In genomic region chr6:18916471-18916870, GRCm38 (mm10) we compare ENCODE assay signal across 19 mouse cellular contexts. TPM values are rescaled to one million over a fixed set of nuclear protein-coding genes. Genes with fewer than 3 reads are reported as not detected.
"Had no signal": no experiment of that assay in that cellular context is flagged by ENCODE, and none has a peak within 500 bp of the region (broad histone marks: within the 10 kb centered on the region; RNA-seq: fewer than 3 reads in every experiment).

No protein-coding gene starts in this region.

- H3K4me2 ChIP-seq: lung, embryonic 15.5 days; midbrain, embryonic 11.5 days; midbrain, embryonic 13.5 days; midbrain, embryonic 15.5 days; neural tube, embryonic 13.5 days had no signal

- H3K9ac ChIP-seq: liver, postnatal 0 days; lung, embryonic 15.5 days; midbrain, embryonic 13.5 days; midbrain, embryonic 15.5 days; neural tube, embryonic 13.5 days had no signal

- H3K27ac ChIP-seq: lung, embryonic 15.5 days; macrophage; midbrain, embryonic 13.5 days; midbrain, embryonic 15.5 days; neural tube, embryonic 13.5 days had no signal

- H3K4me3 ChIP-seq: lung, embryonic 15.5 days; megakaryocyte, embryonic 14.5 days; midbrain, embryonic 13.5 days; midbrain, embryonic 15.5 days; neural tube, embryonic 13.5 days had no signal

- H3K4me1 ChIP-seq: lung, embryonic 15.5 days; megakaryocyte, embryonic 14.5 days; midbrain, embryonic 13.5 days; midbrain, embryonic 15.5 days; neural tube, embryonic 13.5 days had no signal

- H3K36me3 ChIP-seq: lung, embryonic 15.5 days; midbrain, embryonic 13.5 days; midbrain, embryonic 15.5 days; neural tube, embryonic 13.5 days had no signal

- H3K9me3 ChIP-seq: lung, embryonic 15.5 days; megakaryocyte, embryonic 14.5 days; midbrain, embryonic 13.5 days; midbrain, embryonic 15.5 days; neural tube, embryonic 13.5 days had no signal

- ATAC-seq: liver, postnatal 0 days; lung, postnatal 0 days; midbrain, embryonic 13.5 days; midbrain, embryonic 15.5 days had no signal

- H3K27me3 ChIP-seq: lung, embryonic 15.5 days; megakaryocyte, embryonic 14.5 days; midbrain, embryonic 13.5 days; midbrain, embryonic 15.5 days; neural tube, embryonic 13.5 days had no signal

- DNase-seq: liver, postnatal 0 days; lung, adult 2 months; lung, postnatal 14 days; lung, postnatal 36 days; right cerebral cortex, postnatal 25 days; right cerebral cortex, postnatal 4 days; spleen, adult 18-20 months; thymus, adult 18-20 months; thymus, postnatal 14 days; thymus, postnatal 36 days had no signal

RNA-seq across cellular contexts. Expression of gene Ankrd7, which starts 50.4 kb away (rescaled TPM):
- polyA plus RNA-seq: liver, postnatal 0 days; lung, adult 2 months; lung, postnatal 0 days; macrophage; midbrain, embryonic 11.5 days; midbrain, embryonic 13.5 days; midbrain, embryonic 15.5 days; neural tube, embryonic 13.5 days; small intestine, adult 2 months had no signal
